Mouse (Mus musculus) kidney, adult 2 months (tissue): Measurements from ENCODE around the gene B3gnt8. TPM values are rescaled to one million over a fixed set of nuclear protein-coding genes. Genes with fewer than 3 reads are reported as not detected.
A peak's percentile ranks its signal among the peaks of the same experiment; 100 is the strongest.

ENCODE experiments used
- DNase-seq: peaks from one replicate; pipeline ENCODE4 v3.0.0; 2021
- H3K27ac ChIP-seq: fragments of 200-500 bp; 2 replicates; pipeline ENCODE4 v1.5.1; 2012; ENCODE audit warnings: low read depth, low read length, control low read depth, inconsistent platforms; ENCODE audit not compliant: insufficient read depth
- H3K27me3 ChIP-seq: fragments of 200-500 bp; replicated peaks from 2 replicates; pipeline ENCODE4 v1.6.1; 2012; ENCODE audit warnings: mild to moderate bottlenecking, moderate library complexity, low read length, inconsistent platforms; ENCODE audit not compliant: control insufficient read depth, insufficient read depth
- H3K36me3 ChIP-seq: fragments of 200-500 bp; 2 replicates; pipeline ENCODE4 v1.6.1; 2012; ENCODE audit warnings: mild to moderate bottlenecking, moderate library complexity, low read length, inconsistent platforms; ENCODE audit not compliant: control insufficient read depth, insufficient read depth
- H3K4me1 ChIP-seq: fragments of 200-500 bp; 2 replicates; pipeline ENCODE4 v1.6.1; 2011; ENCODE audit warnings: low read length; ENCODE audit not compliant: control insufficient read depth, insufficient read depth
- H3K4me3 ChIP-seq: fragments of 200-500 bp; 2 replicates; pipeline ENCODE4 v1.5.1; 2011; ENCODE audit warnings: mild to moderate bottlenecking, low read depth, low read length, control low read depth; ENCODE audit not compliant: insufficient read depth
- CTCF ChIP-seq: fragments of 200-500 bp; conservative IDR thresholded peaks from 2 replicates; pipeline ENCODE4 v1.5.1; 2011; ENCODE audit warnings: low read depth, mild to moderate bottlenecking, control low read depth, low read length, moderate library complexity, mixed read lengths; ENCODE audit not compliant: insufficient read depth, insufficient read length
- POLR2A ChIP-seq: fragments of 200-500 bp; IDR thresholded peaks from one replicate; pipeline ENCODE4 v1.6.1; 2011; ENCODE audit warnings: low read depth, low read length, control low read depth
- WGBS: fragments of 180-500 bp; shearing (Covaris S2); methylation state at CpG from one replicate; pipeline ENCODE4 v1.1.7; 2018; 5-methylcytosine and 5-hydroxymethylcytosine counted together
- polyA plus RNA-seq: library from polyadenylated mRNA; depleted of rRNA; stranded (reverse); fragments of >200 nt; gene quantifications from 2 replicates; pipeline ENCODE4 v1.2.3, GENCODE M21; 2012

Gene B3gnt8
- polyA plus RNA-seq, 1 experiment: 9.6 TPM

DNA sequence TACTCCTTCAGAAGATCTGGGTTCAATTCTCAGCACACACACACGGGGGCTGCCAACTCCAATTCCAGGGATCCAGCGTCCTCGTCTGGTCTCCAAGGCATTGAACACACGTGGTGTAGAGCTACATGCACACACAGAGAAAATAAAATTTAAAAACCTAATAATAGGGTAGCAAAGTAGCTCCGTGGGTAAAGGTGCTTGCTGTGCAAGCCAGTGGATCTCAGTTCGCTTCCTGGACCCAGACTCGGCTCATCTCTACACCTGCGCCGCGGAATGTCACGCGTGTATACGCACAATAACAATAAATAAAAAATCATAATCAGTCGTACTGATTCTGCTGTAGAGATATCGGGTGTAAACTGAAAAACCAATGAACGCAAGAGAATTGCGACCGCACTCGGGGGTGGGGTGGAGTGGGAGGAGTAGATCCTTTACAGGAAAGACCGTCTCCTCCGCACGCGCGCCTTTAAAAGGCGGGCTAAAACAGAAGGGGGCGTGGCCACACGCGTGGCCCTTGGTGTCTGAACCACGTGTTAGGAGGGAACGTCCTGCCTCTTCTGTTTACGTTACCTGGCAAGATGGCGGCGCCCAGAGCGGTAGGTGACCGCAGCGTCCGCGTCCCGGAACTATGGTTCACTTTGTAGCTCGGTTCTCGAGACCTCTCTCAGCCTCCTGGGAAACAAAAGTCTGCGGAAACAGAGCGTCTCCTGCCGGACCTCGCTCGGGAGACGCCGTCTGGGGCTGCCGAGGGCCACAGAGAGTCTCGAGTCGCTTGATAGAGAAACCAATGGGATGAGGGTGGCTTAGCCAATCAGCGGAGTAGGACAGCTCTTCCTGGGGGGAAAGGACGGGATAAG lies 7.4 kb upstream of the B3gnt8 start, which contains the start of gene Dmac2:
Gene Dmac2 (plus strand): TSS at position 550 of the 857 bp plus-strand sequence.
- WGBS: 1% methylated on average over 53 of the region's 53 CpGs
- H3K36me3 ChIP-seq: no peaks in the 10 kb centered on the region
- peak; percentile 98 for DNase-seq
- H3K27ac ChIP-seq: peak within 1 kb of the TSS; percentile 73
- peak within 1 kb of the TSS; percentile 60 for H3K4me3 ChIP-seq
- no peak for TF ChIP-seq CTCF
- TF ChIP-seq POLR2A: peak; percentile 40
- no peaks in the 10 kb centered on the region for H3K27me3 ChIP-seq
- H3K4me1 ChIP-seq: peaks cover 12% of the 10 kb centered on the region; the same call in 1 of the 2 replicates

DNA sequence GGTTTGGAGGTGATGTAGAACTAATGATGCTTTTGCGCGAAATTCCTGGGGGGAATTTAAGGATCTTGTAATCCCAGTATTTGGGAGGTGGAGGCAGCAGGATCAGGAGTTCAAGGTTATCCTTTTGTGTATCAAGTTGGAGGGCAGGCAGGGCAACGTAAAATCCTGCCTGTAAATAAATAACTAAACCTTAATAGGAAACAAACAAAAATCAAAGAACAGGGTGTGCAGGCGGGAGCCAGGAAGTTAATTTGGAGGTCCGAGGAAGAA lies 6.8 kb upstream of the B3gnt8 start:
- H3K4me1 ChIP-seq: peaks cover 12% of the 10 kb centered on the region; the same call in 1 of the 2 replicates
- TF ChIP-seq CTCF (no peak), POLR2A (no peak)
- no peaks in the 10 kb centered on the region for H3K27me3 ChIP-seq
- peak overlapping the region; percentile 73 for H3K27ac ChIP-seq
- H3K4me3 ChIP-seq: peak overlapping the region; percentile 60
- 8% methylated on average over 5 of the region's 5 CpGs for WGBS
- no peaks in the 10 kb centered on the region for H3K36me3 ChIP-seq
- no peak for DNase-seq

DNA sequence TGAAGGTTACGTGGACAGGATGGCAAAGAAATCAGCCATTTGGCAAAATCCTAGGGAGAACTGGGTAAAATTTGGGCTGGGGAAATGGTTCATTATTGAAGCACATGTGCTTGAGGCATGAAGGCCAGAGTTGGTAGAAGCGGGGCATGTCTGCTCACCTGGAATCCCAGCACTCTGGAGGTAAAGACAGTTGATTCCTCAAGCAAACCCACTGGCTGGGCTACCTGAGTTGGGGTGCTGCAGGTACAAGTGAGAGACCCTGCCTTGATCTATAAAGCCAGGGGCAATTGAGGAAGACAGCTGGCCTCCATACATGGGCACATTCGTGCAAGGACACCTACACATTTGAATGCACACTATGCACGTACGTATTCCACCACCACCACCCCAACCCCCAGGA lies 6.4 kb upstream of the B3gnt8 start:
- Histone ChIP-seq H3K4me3 (peak overlapping the region; percentile 60), H3K27ac (peak overlapping the region; percentile 73; the same call in 1 of the 2 replicates), H3K4me1 (peaks cover 12% of the 10 kb centered on the region; the same call in 1 of the 2 replicates), H3K36me3 (no peaks in the 10 kb centered on the region), H3K27me3 (no peaks in the 10 kb centered on the region)
- no peak for DNase-seq
- TF ChIP-seq CTCF (no peak), POLR2A (no peak)
- WGBS: 75% methylated on average over 5 of the region's 5 CpGs

DNA sequence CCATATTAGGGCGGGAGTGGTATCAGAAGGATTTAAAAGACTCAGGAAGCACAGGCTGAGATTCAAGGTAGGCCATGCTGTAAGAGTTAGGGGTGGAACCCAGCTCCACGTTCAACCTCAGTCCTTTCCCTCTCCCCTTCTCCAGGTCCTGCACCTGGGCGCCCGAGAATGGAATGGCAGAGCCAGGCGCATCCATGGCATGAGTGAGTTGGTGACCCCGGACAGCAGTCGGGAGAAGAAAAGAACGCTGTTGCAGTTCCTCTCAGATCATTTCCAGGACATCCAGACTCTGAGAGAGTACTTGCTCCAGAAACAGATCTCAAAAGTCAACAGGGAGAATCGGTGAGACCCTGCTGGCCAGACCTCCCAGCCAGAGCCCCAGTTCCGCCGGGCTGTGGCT lies 5.7 kb upstream of the B3gnt8 start:
- no peak overlapping the region for H3K27ac ChIP-seq
- DNase-seq: no peak
- no peak overlapping the region for H3K4me3 ChIP-seq
- WGBS: 89% methylated on average over 11 of the region's 11 CpGs
- TF ChIP-seq CTCF: no peak
- no peak for TF ChIP-seq POLR2A
- no peaks in the 10 kb centered on the region for H3K27me3 ChIP-seq
- H3K4me1 ChIP-seq: peaks cover 12% of the 10 kb centered on the region; the same call in 1 of the 2 replicates
- no peaks in the 10 kb centered on the region for H3K36me3 ChIP-seq

GRCm38 (mm10) chr7:25623857-25624370 lies 2.5 kb upstream of the B3gnt8 start:
- no peaks in the 10 kb centered on the region for H3K27me3 ChIP-seq
- H3K36me3 ChIP-seq: no peaks in the 10 kb centered on the region
- H3K27ac ChIP-seq: no peak overlapping the region
- TF ChIP-seq CTCF (no peak), POLR2A (no peak)
- H3K4me3 ChIP-seq: no peak overlapping the region
- 86% methylated on average over 11 of the region's 11 CpGs for WGBS
- DNase-seq: no peak
- H3K4me1 ChIP-seq: peaks cover 4% of the 10 kb centered on the region; the same call in 1 of the 2 replicates

DNA sequence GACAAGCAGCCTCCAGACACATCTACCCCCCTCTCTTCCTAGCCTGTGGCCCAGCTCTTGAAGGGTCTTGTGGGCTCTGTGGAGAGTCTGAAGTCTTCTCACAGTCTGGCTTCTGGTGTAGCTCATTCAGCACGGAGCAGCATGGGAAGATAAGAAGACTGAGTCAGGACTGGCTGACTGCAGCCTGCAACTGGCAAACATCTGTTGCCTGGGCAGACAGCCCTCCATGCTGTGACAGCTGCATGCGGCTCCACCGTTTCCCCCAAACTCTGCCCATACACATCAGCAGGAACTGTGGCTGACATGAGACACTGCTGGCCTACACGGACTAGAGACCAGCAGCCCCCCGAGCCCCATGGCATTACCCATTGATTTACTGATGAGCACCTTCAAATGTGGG lies 1.6 kb upstream of the B3gnt8 start:
- Histone ChIP-seq H3K36me3 (no peaks in the 10 kb centered on the region), H3K27ac (no peak overlapping the region), H3K27me3 (no peaks in the 10 kb centered on the region), H3K4me3 (no peak overlapping the region), H3K4me1 (peaks cover 4% of the 10 kb centered on the region; the same call in 1 of the 2 replicates)
- TF ChIP-seq CTCF (no peak), POLR2A (no peak)
- DNase-seq: no peak
- WGBS: 78% methylated on average over 5 of the region's 5 CpGs

DNA sequence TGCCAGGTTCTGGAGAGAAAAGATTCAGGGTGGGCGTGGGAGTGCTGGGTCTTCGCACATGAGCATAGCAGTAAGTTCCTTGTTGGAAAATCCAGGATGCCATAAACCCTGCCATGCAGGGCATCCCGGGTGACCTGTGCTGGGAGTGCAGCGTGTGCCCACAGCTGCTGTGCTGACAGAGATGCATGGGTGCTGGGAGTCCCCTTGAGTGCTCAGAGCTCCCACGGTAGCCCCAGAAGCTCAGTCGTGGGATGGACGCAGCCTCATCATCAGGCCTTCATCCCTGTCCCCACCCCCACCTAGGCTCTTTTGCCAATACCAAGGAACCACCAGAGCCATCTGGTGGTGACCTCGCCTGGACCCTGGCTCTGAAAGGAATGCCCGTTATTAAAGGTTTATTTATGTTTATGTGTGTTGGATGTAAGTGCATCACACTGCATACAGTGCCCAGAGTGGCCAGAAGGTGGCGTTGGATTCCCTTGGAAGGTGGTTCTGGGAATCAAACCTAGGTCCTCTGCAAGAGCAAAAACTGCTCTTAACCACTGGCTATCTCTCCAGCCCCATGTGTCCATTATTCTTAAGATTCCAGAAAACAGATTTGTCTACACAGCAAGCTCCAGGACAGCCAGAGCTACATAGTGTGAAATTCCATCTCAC lies 732 bp upstream of the B3gnt8 start:
- peak; percentile 66 for TF ChIP-seq CTCF
- TF ChIP-seq POLR2A: no peak
- no peaks in the 10 kb centered on the region for H3K4me1 ChIP-seq
- no peak overlapping the region for H3K4me3 ChIP-seq
- no peaks in the 10 kb centered on the region for H3K36me3 ChIP-seq
- H3K27ac ChIP-seq: no peak overlapping the region
- WGBS: 78% methylated on average over 10 of the region's 10 CpGs
- peak; percentile 43 for DNase-seq
- H3K27me3 ChIP-seq: no peaks in the 10 kb centered on the region
